Mouse (Mus musculus) heart, embryonic 10.5 days (tissue): Measurements from ENCODE around the gene Fbxo39. TPM values are rescaled to one million over a fixed set of nuclear protein-coding genes. Genes with fewer than 3 reads are reported as not detected.
A peak's percentile ranks its signal among the peaks of the same experiment; 100 is the strongest.

Experiments used
- DNase-seq: peaks from one replicate; pipeline ENCODE4 v3.0.0-alpha.2; 2017; ENCODE audit warnings: low spot score
- H3K27ac ChIP-seq: fragments of 300-500 bp; sonication (generic); 2 replicates; pipeline ENCODE4 v1.5.1; 2016; ENCODE audit warnings: mild to moderate bottlenecking
- H3K27me3 ChIP-seq: fragments of 300-500 bp; sonication (generic); 2 replicates; pipeline ENCODE4 v1.6.1; 2016; ENCODE audit warnings: mild to moderate bottlenecking; ENCODE audit not compliant: poor library complexity, insufficient read depth, severe bottlenecking
- H3K36me3 ChIP-seq: fragments of 300-500 bp; sonication (generic); 2 replicates; pipeline ENCODE4 v1.6.1; 2016; ENCODE audit warnings: mild to moderate bottlenecking, moderate library complexity
- H3K4me1 ChIP-seq: fragments of 300-500 bp; sonication (generic); 2 replicates; pipeline ENCODE4 v1.6.1; 2016; ENCODE audit warnings: mild to moderate bottlenecking
- H3K4me3 ChIP-seq: fragments of 300-500 bp; sonication (generic); 2 replicates; pipeline ENCODE4 v1.5.1; 2016; ENCODE audit warnings: mild to moderate bottlenecking, moderate library complexity
- H3K9me3 ChIP-seq: fragments of 300-500 bp; sonication (generic); 2 replicates; pipeline ENCODE4 v1.6.1; 2016; ENCODE audit warnings: mild to moderate bottlenecking, moderate library complexity
- WGBS: fragments of 180-500 bp; shearing (Covaris S2); methylation state at CpG from one replicate; pipeline ENCODE4 v1.1.7; 2016; 5-methylcytosine and 5-hydroxymethylcytosine counted together
- polyA plus RNA-seq: library from polyadenylated mRNA; unstranded; fragments of >200 nt; fragmentation: Nextera tagmentation; extraction: Ambion mirVana; gene quantifications from 2 replicates; pipeline ENCODE4 v1.2.1, GENCODE M21; 2016

Gene Fbxo39
- polyA plus RNA-seq, 1 experiment from 2014 or later: not detected

- Histone ChIP-seq H3K9me3 (no peaks in the 10 kb centered on the region), H3K4me3 (no peak overlapping the region), H3K27me3 (no peaks in the 10 kb centered on the region), H3K36me3 (no peaks in the 10 kb centered on the region), H3K27ac (no peak overlapping the region), H3K4me1 (peaks cover 6% of the 10 kb centered on the region)
- 73% methylated on average over 3 of the region's 3 CpGs for WGBS
- DNase-seq: no peak
Measured at GRCm38 (mm10) chr11:72353186-72353585, 38.9 kb downstream of the Fbxo39 start.

- H3K36me3 ChIP-seq: no peaks in the 10 kb centered on the region
- WGBS: 20% methylated on average over 20 of the region's 20 CpGs
- peak overlapping the region; percentile 45 for H3K4me3 ChIP-seq
- no peaks in the 10 kb centered on the region for H3K9me3 ChIP-seq
- no peak overlapping the region for H3K27ac ChIP-seq
- H3K4me1 ChIP-seq: peaks cover 6% of the 10 kb centered on the region
- peak; percentile 89 for DNase-seq
- no peaks in the 10 kb centered on the region for H3K27me3 ChIP-seq
Measured at GRCm38 (mm10) chr11:72354971-72355728, 40.9 kb downstream of the Fbxo39 start.

GRCm38 (mm10) chr11:72361385-72362346, 47.4 kb downstream of the Fbxo39 start:
- Histone ChIP-seq H3K4me3 (peak overlapping the region; percentile 64), H3K27ac (peak overlapping the region; percentile 86), H3K27me3 (no peaks in the 10 kb centered on the region), H3K9me3 (no peaks in the 10 kb centered on the region), H3K4me1 (0 out of 2 replicates have a peak, but pooled peaks cover 3% of the 10 kb centered on the region), H3K36me3 (no peaks in the 10 kb centered on the region)
- 12% methylated on average over 42 of the region's 42 CpGs for WGBS
- peak; percentile 86 for DNase-seq

GRCm38 (mm10) chr11:72362347-72362741, 48.1 kb downstream of the Fbxo39 start, which contains the start of gene Tekt1:
TSS of gene Tekt1 (minus strand) at chr11:72362442.
- H3K36me3 ChIP-seq: no peaks in the 10 kb centered on the region
- H3K9me3 ChIP-seq: no peaks in the 10 kb centered on the region
- peak within 1 kb of the TSS; percentile 64 for H3K4me3 ChIP-seq
- peak within 1 kb of the TSS; percentile 86 for H3K27ac ChIP-seq
- 0 out of 2 replicates have a peak, but pooled peaks cover 3% of the 10 kb centered on the region for H3K4me1 ChIP-seq
- no peak for DNase-seq
- H3K27me3 ChIP-seq: no peaks in the 10 kb centered on the region
- 34% methylated on average over 10 of the region's 10 CpGs for WGBS

- H3K4me3 ChIP-seq: no peak overlapping the region
- H3K4me1 ChIP-seq: 0 out of 2 replicates have a peak, but pooled peaks cover 6% of the 10 kb centered on the region
- H3K36me3 ChIP-seq: no peaks in the 10 kb centered on the region
- DNase-seq: no peak
- 61% methylated on average over 8 of the region's 8 CpGs for WGBS
- H3K9me3 ChIP-seq: no peaks in the 10 kb centered on the region
- no peak overlapping the region for H3K27ac ChIP-seq
- H3K27me3 ChIP-seq: peaks cover 3% of the 10 kb centered on the region; the same call in 1 of the 2 replicates
Measured at GRCm38 (mm10) chr11:72363523-72364240, 49.4 kb downstream of the Fbxo39 start.

- no peaks in the 10 kb centered on the region for H3K36me3 ChIP-seq
- peaks cover 11% of the 10 kb centered on the region for H3K4me1 ChIP-seq
- peaks cover 3% of the 10 kb centered on the region; the same call in 1 of the 2 replicates for H3K27me3 ChIP-seq
- H3K9me3 ChIP-seq: no peaks in the 10 kb centered on the region
- H3K27ac ChIP-seq: no peak overlapping the region
- no peak overlapping the region for H3K4me3 ChIP-seq
- WGBS: 90% methylated on average over 5 of the region's 5 CpGs
- no peak for DNase-seq
Measured at GRCm38 (mm10) chr11:72364526-72364925, 50.3 kb downstream of the Fbxo39 start.

- Histone ChIP-seq H3K36me3 (no peaks in the 10 kb centered on the region), H3K27me3 (peaks cover 3% of the 10 kb centered on the region; the same call in 1 of the 2 replicates), H3K4me3 (no peak overlapping the region), H3K9me3 (no peaks in the 10 kb centered on the region), H3K4me1 (peaks cover 21% of the 10 kb centered on the region), H3K27ac (no peak overlapping the region)
- 77% methylated on average over 9 of the region's 9 CpGs for WGBS
- no peak for DNase-seq
Measured at GRCm38 (mm10) chr11:72366126-72366525, 51.9 kb downstream of the Fbxo39 start.

- no peaks in the 10 kb centered on the region for H3K36me3 ChIP-seq
- H3K4me1 ChIP-seq: peaks cover 18% of the 10 kb centered on the region
- 62% methylated on average over 11 of the region's 11 CpGs for WGBS
- no peak overlapping the region for H3K4me3 ChIP-seq
- H3K9me3 ChIP-seq: no peaks in the 10 kb centered on the region
- H3K27ac ChIP-seq: no peak overlapping the region
- peaks cover 3% of the 10 kb centered on the region; the same call in 1 of the 2 replicates for H3K27me3 ChIP-seq
- no peak for DNase-seq
Measured at GRCm38 (mm10) chr11:72367934-72368674, 53.9 kb downstream of the Fbxo39 start.

Other genes with a start within 250 kb of the Fbxo39 start
- gene Pitpnm3, start 178.7 kb upstream of the Fbxo39 start, polyA plus RNA-seq: 0.09 and 0.20 TPM in 2 replicates
- 0.10 and 0.24 TPM in 2 replicates for gene Gm43951, start 107.6 kb upstream of the Fbxo39 start, polyA plus RNA-seq
- gene 4933427D14Rik, start 107.0 kb upstream of the Fbxo39 start, polyA plus RNA-seq: 7.1 and 9.4 TPM in 2 replicates
- 161 and 183 TPM in 2 replicates for gene Txndc17, start 106.9 kb upstream of the Fbxo39 start, polyA plus RNA-seq
- gene Med31, start 98.9 kb upstream of the Fbxo39 start, polyA plus RNA-seq: 26.9 and 36.9 TPM in 2 replicates
- gene Slc13a5, start 47.2 kb upstream of the Fbxo39 start, polyA plus RNA-seq: 0.18 and 0.26 TPM in 2 replicates
- 1.5 and 1.6 TPM in 2 replicates for gene Xaf1, start 12.8 kb upstream of the Fbxo39 start, polyA plus RNA-seq
- 0.39 and 2.0 TPM in 2 replicates for gene Tekt1, start 48.0 kb downstream of the Fbxo39 start, polyA plus RNA-seq
- gene Smtnl2, start 97.3 kb downstream of the Fbxo39 start, polyA plus RNA-seq: 148 and 184 TPM in 2 replicates
- not detected in 2 replicates for gene Ggt6, start 121.1 kb downstream of the Fbxo39 start, polyA plus RNA-seq
- gene Mybbp1a, start 126.9 kb downstream of the Fbxo39 start, polyA plus RNA-seq: 133 and 186 TPM in 2 replicates
- gene Spns2, start 175.5 kb downstream of the Fbxo39 start, polyA plus RNA-seq: 5.7 and 7.1 TPM in 2 replicates
- 0.11 and 0.28 TPM in 2 replicates for gene Spns3, start 236.1 kb downstream of the Fbxo39 start, polyA plus RNA-seq